Mouse (Mus musculus) stomach, postnatal 0 days (tissue): ENCODE measurements around the gene Sall4. TPM values are rescaled to one million over a fixed set of nuclear protein-coding genes. Genes with fewer than 3 reads are reported as not detected.
A peak's percentile ranks its signal among the peaks of the same experiment; 100 is the strongest.

Experiments
- ATAC-seq: fragments of 200-750 bp; cut with Nextera tagmentation; 2 replicates; pipeline ENCODE4 v1.8.0; 2017; ENCODE audit not compliant: low FRiP score, low TSS enrichment
- DNase-seq: peaks from one replicate; pipeline ENCODE4 v3.0.0-alpha.2; 2016; ENCODE audit warnings: low spot score
- H3K27ac ChIP-seq: fragments of 300-500 bp; sonication (generic); replicated peaks from 2 replicates; pipeline ENCODE4 v1.5.1; 2014; ENCODE audit warnings: mild to moderate bottlenecking, control low read depth
- H3K27me3 ChIP-seq: fragments of 300-500 bp; sonication (generic); 2 replicates; pipeline ENCODE4 v1.6.1; 2014; ENCODE audit warnings: low read length; ENCODE audit not compliant: control insufficient read depth, insufficient read depth
- H3K36me3 ChIP-seq: fragments of 300-500 bp; sonication (generic); 2 replicates; pipeline ENCODE4 v1.6.1; 2014; ENCODE audit warnings: low read length, mixed read lengths; ENCODE audit not compliant: control insufficient read depth, insufficient read depth
- H3K4me1 ChIP-seq: fragments of 300-500 bp; sonication (generic); replicated peaks from 2 replicates; pipeline ENCODE4 v1.6.1; 2014; ENCODE audit warnings: antibody characterized with exemption; ENCODE audit not compliant: control insufficient read depth, insufficient read depth
- H3K4me2 ChIP-seq: fragments of 300-500 bp; sonication (generic); replicated peaks from 2 replicates; pipeline ENCODE4 v1.6.1; 2014; ENCODE audit warnings: low read depth, mild to moderate bottlenecking, control low read depth, moderate library complexity
- H3K4me3 ChIP-seq: fragments of 300-500 bp; sonication (generic); 2 replicates; pipeline ENCODE4 v1.5.1; 2014; ENCODE audit warnings: low read depth, low read length, control low read depth
- H3K9ac ChIP-seq: fragments of 300-500 bp; sonication (generic); 2 replicates; pipeline ENCODE4 v1.6.1; 2014; ENCODE audit warnings: mild to moderate bottlenecking, low read length, control low read depth, mixed read lengths
- H3K9me3 ChIP-seq: fragments of 300-500 bp; sonication (generic); 2 replicates; pipeline ENCODE4 v1.6.1; 2016; ENCODE audit warnings: low read length; ENCODE audit not compliant: control insufficient read depth
- CTCF ChIP-seq: IDR thresholded peaks from 2 replicates; pipeline ENCODE4 v1.5.1; 2016; ENCODE audit warnings: antibody characterized with exemption, low read depth, mild to moderate bottlenecking, moderate library complexity
- EP300 ChIP-seq: optimal IDR thresholded peaks from 2 replicates; pipeline ENCODE3; 2016; ENCODE audit warnings: antibody characterized with exemption
- WGBS: fragments of 180-500 bp; shearing (Covaris S2); extraction: QIAGEN DNeasy Blood & Tissue Kit; methylation state at CpG from one replicate; pipeline ENCODE4 v1.1.7; 2014; 5-methylcytosine and 5-hydroxymethylcytosine counted together
- polyA plus RNA-seq: library from polyadenylated mRNA; unstranded; fragments of >200 nt; fragmentation: Nextera tagmentation; extraction: Ambion mirVana; gene quantifications from 2 replicates; pipeline ENCODE4 v1.2.1, GENCODE M21; 2015

Gene Sall4
- polyA plus RNA-seq, 1 experiment from 2014 or later, result 0.05 TPM

DNA sequence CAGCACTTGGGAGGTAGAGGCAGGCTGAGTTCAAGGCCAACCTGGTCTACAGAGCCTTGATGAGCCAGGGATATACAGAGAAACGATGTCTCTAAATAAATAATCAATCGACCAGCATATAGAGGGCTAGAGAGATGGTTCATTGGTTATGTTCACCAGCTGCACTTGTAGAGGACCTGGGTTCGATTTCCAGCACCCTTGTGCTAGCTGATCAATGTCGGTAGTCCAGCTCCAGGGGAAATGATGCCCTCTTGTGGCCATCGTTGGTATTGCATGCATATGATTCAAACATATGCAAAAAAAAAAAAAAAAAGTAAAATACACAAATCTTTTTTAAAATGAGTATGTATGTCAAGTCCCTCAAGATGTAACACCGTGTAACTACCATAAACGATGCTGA is 25.1 kb downstream of the Sall4 start:
- Histone ChIP-seq H3K4me2 (no peak overlapping the region; the same call in 1 of the 2 replicates), H3K9ac (no peak overlapping the region), H3K4me3 (no peak overlapping the region), H3K27me3 (no peaks in the 10 kb centered on the region), H3K27ac (peak overlapping the region; percentile 92; the same call in 1 of the 2 replicates), H3K4me1 (no peaks in the 10 kb centered on the region), H3K9me3 (no peaks in the 10 kb centered on the region), H3K36me3 (no peaks in the 10 kb centered on the region)
- ATAC-seq (no peak), DNase-seq (peak; percentile 71)
- TF ChIP-seq CTCF (peak; percentile 82), EP300 (no peak)
- WGBS, result 16% methylated on average over 7 of the region's 7 CpGs

DNA sequence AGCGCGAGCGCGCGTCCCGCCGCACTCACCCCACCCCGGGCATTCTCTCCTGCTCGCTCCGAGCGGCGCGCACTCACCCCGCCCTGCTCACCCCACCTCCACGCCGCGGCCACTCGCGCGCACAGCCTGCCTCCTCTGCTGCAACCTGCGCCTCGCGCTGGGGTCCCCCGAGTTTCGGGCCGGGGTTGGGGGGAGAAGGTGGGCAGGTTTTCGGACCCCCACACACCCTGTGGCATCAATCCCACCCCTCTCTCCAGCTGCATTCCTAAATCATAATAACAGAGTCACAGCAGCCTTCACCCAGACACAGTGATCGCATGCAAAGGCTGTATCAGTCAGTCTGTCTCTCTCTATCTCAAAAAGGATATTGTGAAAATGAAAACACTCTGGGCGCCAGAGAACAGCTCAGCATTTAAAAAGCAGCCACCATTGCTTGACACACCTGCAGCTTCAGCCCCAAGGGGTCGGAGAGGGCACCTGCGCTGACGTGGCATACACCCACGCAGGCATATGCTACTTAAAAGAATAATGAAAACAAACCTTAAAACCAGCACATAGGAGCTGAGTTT is 25.6 kb downstream of the Sall4 start, which contains the start of gene Atp9a:
TSS of gene Atp9a (minus strand) at position 351 of the 569 bp plus-strand sequence.
- Histone ChIP-seq H3K36me3 (no peaks in the 10 kb centered on the region), H3K4me2 (peak within 1 kb of the TSS; percentile 77), H3K27ac (peak within 1 kb of the TSS; percentile 92), H3K4me3 (peak within 1 kb of the TSS; percentile 83), H3K9ac (peak within 1 kb of the TSS; percentile 90), H3K9me3 (no peaks in the 10 kb centered on the region), H3K27me3 (no peaks in the 10 kb centered on the region), H3K4me1 (no peaks in the 10 kb centered on the region)
- TF ChIP-seq CTCF (no peak), EP300 (no peak)
- peak; percentile 71 for ATAC-seq
- 7% methylated on average over 23 of the region's 33 CpGs for WGBS
- peak; percentile 81 for DNase-seq

GRCm38 (mm10) chr2:168741273-168742058 is 26.3 kb downstream of the Sall4 start:
- peak; percentile 97 for ATAC-seq
- no peaks in the 10 kb centered on the region for H3K9me3 ChIP-seq
- DNase-seq, result peak; percentile 95
- WGBS, result 2% methylated on average over 30 of the region's 108 CpGs
- peak overlapping the region; percentile 83 for H3K4me3 ChIP-seq
- H3K36me3 ChIP-seq, result no peaks in the 10 kb centered on the region
- peak overlapping the region; percentile 90 for H3K9ac ChIP-seq
- peak overlapping the region; percentile 77 for H3K4me2 ChIP-seq
- TF ChIP-seq EP300, result no peak
- TF ChIP-seq CTCF, result peak; percentile 58
- no peaks in the 10 kb centered on the region for H3K4me1 ChIP-seq
- H3K27me3 ChIP-seq, result no peaks in the 10 kb centered on the region
- H3K27ac ChIP-seq, result peak overlapping the region; percentile 92

DNA sequence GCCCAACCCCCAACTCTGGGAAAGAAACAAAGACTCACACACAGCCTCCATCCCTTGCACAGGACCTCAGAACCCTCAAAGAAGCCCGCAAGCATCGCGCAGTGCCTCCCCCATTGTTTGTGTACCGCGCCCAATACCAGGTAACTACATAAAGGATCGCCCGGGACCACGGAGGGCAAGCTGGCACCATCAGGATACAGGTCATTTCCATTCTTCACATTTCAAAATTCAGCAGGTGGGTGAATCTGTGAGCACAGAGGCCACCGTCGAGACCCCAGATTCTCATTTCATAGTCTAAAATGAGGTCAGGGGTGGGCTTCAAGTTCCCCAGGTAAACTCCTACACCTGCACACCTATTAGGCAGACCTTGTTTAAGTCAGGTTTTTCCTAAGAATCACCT is 27.2 kb downstream of the Sall4 start:
- peak overlapping the region; percentile 90; the same call in 1 of the 2 replicates for H3K9ac ChIP-seq
- ATAC-seq, result no peak
- H3K9me3 ChIP-seq, result no peaks in the 10 kb centered on the region
- H3K4me1 ChIP-seq, result no peaks in the 10 kb centered on the region
- peak overlapping the region; percentile 92 for H3K27ac ChIP-seq
- peak overlapping the region; percentile 83; the same call in 1 of the 2 replicates for H3K4me3 ChIP-seq
- peak; percentile 23 for DNase-seq
- TF ChIP-seq EP300 (no peak), CTCF (no peak)
- H3K4me2 ChIP-seq, result peak overlapping the region; percentile 77
- no peaks in the 10 kb centered on the region for H3K36me3 ChIP-seq
- 79% methylated on average over 10 of the region's 10 CpGs for WGBS
- H3K27me3 ChIP-seq, result no peaks in the 10 kb centered on the region

DNA sequence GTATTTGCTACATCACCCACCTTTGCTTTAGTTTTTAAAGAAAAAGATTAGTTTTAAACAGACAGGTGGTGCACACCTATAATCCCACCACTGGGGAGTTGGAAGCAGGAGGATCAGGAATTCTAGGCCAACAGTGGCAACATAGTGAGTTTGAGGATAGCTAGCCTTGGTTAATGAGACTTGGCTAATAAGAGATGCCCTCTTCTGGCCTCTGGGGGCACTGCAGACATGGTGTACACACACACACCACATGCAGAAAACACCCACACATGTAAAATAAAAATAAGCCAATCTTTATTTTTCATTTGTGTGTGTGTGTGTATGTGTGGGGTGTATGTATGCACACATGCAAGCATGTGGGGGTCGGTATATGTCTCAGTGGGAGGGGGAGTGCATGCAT is 28.9 kb downstream of the Sall4 start:
- DNase-seq, result no peak

GRCm38 (mm10) chr2:168737878-168738277 is 29.9 kb downstream of the Sall4 start:
- Histone ChIP-seq H3K27ac (no peak overlapping the region), H3K9me3 (no peaks in the 10 kb centered on the region), H3K36me3 (no peaks in the 10 kb centered on the region), H3K4me2 (no peak overlapping the region), H3K9ac (no peak overlapping the region), H3K4me1 (no peaks in the 10 kb centered on the region), H3K27me3 (no peaks in the 10 kb centered on the region), H3K4me3 (no peak overlapping the region)
- 71% methylated on average over 10 of the region's 10 CpGs for WGBS
- DNase-seq, result no peak
- no peak for TF ChIP-seq EP300
- no peak for TF ChIP-seq CTCF
- ATAC-seq, result no peak

More for the DNA sequence above, 28.9 kb downstream of the Sall4 start:
- WGBS, result 90% methylated on average over 1 of the region's 1 CpGs
- no peak for TF ChIP-seq EP300
- TF ChIP-seq CTCF, result peak; percentile 43
- ATAC-seq, result no peak
- Histone ChIP-seq H3K9me3 (no peaks in the 10 kb centered on the region), H3K9ac (no peak overlapping the region), H3K4me3 (no peak overlapping the region), H3K4me1 (no peaks in the 10 kb centered on the region), H3K36me3 (no peaks in the 10 kb centered on the region), H3K27ac (no peak overlapping the region), H3K4me2 (no peak overlapping the region), H3K27me3 (no peaks in the 10 kb centered on the region)
